Mouse (Mus musculus) left cerebral cortex, postnatal 36 days (tissue): ENCODE data around the gene Ints14. TPM values are rescaled to one million over a fixed set of nuclear protein-coding genes. Genes with fewer than 3 reads are reported as not detected.
A peak's percentile ranks its signal among the peaks of the same experiment; 100 is the strongest.
"Not testable (repeated sequence)": the region's sequence is repeated elsewhere in the genome, so short reads cannot be mapped to it uniquely, and the experiment has no call there.

Source experiments
- DNase-seq, 2 experiments: peaks; one replicate each; pipeline ENCODE4 v3.0.0; 2021 to 2022; ENCODE audit warnings: low spot score in 2 of 2, mixed read lengths in 1 of 2
- intact Hi-C: fragments of 180-260 bp; cut with DNase I; formaldehyde crosslinking; loops from one replicate; pipeline ENCODE4 v1.15.1; 2025
- total RNA-seq, 2 experiments: library from RNA; stranded (reverse); gene quantifications; 2 replicates each; pipeline ENCODE4 v1.2.3; 2021

The Ints14 gene
- total RNA-seq, 2 experiments from 2014 or later: 19.5 to 20.2 TPM

DNA sequence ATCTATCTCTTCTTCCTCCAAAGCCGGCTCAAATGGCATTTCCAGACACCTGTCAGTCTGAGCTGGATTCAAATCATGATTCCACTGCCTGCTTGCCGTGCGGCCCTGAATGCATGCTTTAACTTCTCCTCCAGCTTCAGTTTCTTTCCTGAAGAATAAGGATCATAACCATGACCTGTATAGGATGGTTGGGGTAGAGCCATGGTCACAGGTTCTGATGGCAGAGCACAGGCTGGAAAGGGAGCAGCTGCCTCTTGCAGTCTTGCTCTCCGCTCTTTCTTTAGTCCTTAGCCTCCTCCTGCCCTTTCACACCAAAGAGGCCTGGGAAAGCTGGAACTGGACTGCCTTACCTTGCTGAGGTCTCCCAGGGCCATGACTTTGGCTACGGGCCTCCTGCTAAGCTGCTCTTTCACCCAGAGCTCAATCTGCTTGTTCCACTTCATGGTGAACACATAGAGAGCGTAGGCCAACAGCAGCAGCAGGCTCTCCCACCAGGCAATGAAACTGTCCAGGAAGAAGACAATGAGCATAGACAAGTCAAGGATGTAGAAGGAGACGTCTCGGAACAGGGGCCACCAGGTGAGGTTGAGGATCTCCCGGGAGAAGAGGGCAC lies 13.1 kb upstream of the Ints14 start:
- intact Hi-C loops: no loop called here
- DNase-seq: no peak

DNA sequence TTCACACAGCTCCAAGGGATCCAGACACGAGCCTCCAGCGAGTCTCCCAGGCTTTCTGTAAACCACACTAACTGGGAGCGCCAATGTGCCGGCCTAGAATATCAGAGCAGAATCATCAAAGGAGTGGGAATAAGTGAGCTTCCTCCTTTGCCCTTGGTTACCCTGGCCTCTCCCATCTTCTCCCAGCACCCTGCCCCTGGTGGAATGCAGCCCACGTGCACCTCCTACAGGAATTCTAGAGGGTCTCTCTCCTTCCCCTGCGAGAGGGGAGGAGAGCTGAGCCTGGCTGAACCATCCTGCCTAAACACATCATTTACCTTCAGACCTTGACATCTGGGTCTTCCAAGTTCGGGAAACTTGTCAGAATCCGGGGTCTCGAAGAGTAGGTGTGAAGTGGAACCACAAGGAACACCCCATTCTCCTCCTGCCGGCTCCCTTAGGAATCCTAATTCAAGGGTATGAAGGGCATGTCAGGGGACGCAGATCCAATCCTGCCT lies 9.5 kb upstream of the Ints14 start, which contains the start of gene Slc24a1:
Slc24a1 (minus strand) TSS at position 447 of the 497 bp plus-strand sequence.
- no peak for DNase-seq
- intact Hi-C loops: loop anchor here (10.0 kb wide), 1 partner anchor 606 kb away; the partner anchor contains the start of gene Dis3l

DNA sequence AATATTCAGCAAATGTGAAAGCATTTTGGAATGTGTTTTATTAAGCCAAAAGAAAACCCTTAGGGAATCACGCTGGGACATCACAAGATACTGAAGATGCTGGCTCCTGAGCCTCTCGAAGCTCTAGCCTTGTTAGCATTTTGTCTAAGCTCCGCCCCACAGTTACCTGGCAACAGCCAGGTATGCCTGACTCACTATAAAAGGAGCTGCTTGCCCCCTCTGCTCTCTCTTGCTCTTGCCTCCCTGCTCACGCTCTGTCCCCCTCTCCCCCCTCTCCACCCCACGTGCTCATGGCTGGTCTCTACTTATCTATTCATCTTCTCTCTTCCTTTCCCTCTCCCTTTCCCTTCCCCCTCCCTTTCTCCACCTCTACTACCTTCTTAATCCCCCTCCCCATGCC lies 8.7 kb upstream of the Ints14 start:
- no peak for DNase-seq
- intact Hi-C loops: loop anchor here (10.0 kb wide), 1 partner anchor 607 kb away; the partner anchor contains the start of gene Dis3l

DNA sequence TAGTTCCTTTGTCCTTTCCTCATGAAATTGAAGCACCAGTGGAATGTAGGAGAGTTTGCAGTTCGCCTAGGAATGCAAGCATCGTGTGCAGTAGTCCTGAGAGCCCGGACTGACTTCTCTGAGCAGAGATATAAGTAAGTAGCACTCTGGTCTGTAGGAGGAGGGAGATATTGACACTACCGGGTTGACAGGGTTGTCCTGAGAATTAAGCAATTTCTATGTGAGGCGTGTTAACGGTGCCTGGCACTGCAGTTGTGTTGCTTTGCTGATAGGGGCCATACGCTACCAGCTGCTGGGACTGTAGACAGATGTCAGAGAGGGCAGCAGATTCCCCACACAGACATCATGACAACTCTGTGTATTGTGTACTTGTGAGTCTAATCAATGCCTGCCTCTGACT lies 7.5 kb upstream of the Ints14 start:
- intact Hi-C loops: loop anchor here (10.0 kb wide), 1 partner anchor 608 kb away; the partner anchor contains the start of gene Dis3l

DNA sequence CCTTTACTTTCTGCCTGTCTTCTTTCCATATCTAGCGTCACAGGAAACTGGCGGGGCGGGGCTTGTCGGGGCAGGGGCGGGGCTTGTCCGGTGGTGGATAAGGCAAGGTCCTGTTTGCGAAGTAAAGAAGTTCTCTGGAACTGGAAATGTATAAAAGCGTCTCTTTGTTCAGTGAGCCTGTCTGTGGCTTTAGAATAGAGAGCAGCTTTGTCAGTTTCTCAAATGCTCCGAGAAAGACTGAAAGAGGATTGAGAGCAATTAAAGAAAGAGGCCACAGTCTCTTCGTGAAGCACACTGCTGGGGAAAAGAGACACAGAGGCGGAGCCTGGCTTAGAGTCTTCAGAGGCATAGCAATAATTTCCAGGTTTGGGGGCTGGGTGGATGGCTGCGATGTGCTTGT lies 4.4 kb upstream of the Ints14 start:
- DNase-seq: no peak
- intact Hi-C loops: loop anchor here (10.0 kb wide), 1 partner anchor 612 kb away; the partner anchor contains the start of gene Dis3l

More for the DNA sequence above, 7.5 kb upstream of the Ints14 start:
- DNase-seq: no peak

DNA sequence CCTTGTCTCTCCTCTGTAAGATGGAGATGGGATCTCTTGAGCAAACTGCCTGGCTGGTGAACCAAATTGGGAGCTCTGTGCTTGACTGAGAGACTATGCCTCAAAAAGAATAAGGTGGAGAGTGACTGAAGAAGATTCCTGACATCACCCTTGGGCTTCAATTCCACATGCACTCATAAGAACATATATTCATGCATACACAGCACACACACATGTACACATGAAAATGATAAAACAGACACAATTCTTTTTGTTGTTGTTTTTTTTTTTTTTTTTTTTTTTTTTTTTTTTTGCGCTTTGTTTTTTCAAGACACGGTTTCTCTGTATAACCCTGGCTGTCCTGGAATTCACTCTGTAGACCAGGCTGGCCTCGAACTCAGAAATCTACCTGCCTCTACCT lies 3.4 kb upstream of the Ints14 start:
- intact Hi-C loops: loop anchor here (10.0 kb wide), 1 partner anchor 612 kb away; the partner anchor contains the start of gene Dis3l
- no peak for DNase-seq

DNA sequence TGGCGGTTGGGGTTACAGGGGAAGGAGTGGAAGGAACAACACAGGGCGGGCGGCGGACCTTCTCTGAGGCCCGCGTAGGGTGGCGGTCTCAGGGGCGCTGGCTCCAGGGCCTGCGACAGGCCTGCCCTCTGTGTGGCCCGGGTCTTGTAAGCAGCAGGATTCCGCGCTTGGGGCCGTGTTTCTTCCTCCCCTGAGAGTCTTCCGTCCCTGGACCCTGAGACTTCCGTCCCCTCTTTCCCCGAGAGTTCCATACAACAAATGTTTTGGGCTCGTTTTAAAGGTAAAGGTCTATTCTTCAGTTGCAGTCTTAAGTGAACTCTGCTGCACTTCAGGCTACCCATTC lies 244 bp downstream of the Ints14 start:
- no peak for DNase-seq
- intact Hi-C loops: loop anchor here (5.0 kb wide), 2 partner anchors 59 to 184 kb away; no protein-coding TSS in a partner anchor

DNA sequence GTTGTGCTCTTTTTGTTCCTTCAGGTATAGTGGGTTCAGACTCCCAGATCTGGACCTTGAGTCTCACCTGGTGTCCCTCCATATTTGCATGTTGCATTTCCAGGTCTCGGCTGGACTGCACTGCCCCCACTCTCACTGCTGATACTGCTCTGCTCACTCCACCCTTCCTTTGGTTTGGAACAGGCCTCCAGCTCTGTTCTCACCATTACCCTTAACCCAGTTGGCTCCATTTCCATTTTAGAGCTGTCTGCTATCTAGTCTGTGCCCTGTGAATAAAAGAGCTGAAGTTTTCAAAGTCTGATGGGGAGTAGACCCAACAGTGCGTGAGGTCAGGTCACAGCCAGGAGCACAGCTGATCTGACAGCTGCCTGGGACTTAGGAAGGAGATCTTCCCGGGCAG lies 19.8 kb downstream of the Ints14 start:
- intact Hi-C loops: no loop called here
- no peak for DNase-seq

DNA sequence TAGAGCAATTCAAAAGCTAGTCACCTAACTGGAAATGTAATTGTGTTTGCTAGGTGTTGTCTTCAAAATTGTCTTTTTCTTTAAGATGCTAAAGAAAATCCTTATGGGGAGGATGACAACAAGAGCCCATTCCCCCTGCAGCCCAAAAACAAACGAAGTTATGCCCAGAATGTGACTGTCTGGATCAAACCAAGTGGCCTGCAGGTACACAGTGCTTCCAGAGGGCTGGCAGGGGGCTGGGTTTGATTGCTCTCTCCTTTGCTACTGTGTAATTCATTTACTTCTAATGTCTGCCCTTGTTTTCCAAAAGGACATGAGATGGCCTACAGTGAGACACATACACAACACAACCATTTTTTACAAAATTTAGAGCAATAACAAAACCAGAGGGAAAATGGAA lies 21.2 kb downstream of the Ints14 start:
- intact Hi-C loops: no loop called here
- no peak for DNase-seq

DNA sequence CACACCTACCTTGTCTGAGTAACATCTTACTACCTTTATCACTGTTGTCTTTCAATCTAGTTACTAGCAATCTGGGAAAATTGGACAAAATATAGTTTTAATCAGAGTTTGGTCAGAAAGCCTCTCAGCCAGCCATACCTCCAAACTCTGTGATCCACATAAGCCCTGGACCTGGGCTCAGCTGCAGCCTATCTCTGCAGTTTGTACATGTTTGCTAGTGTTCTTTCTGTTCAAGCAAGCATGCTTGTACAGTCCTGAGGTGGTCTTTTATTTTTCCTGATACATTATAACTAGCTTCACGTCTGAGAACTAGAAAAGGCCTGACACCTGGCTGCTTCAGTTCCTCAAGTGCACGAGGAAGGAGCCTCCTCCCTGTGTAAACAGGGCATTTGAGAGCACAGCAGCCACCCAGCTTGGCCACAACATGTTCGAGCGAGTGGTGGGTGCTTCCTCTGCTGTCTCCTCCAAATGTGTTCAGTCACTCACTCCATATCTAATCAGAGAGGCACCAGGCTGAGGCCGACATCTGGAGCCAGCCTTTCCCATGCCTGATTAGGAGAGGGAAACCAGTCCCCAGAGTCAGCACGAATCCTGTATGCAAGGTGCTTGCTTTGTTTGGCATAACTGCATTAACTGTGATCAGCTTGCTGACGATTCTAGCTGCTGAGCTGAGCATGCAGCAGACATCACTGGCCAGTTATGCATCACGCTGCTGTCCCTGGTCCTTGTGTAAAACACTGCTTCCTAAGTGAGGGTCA lies 24.5 kb downstream of the Ints14 start:
- DNase-seq: no peak
- intact Hi-C loops: no loop called here

DNA sequence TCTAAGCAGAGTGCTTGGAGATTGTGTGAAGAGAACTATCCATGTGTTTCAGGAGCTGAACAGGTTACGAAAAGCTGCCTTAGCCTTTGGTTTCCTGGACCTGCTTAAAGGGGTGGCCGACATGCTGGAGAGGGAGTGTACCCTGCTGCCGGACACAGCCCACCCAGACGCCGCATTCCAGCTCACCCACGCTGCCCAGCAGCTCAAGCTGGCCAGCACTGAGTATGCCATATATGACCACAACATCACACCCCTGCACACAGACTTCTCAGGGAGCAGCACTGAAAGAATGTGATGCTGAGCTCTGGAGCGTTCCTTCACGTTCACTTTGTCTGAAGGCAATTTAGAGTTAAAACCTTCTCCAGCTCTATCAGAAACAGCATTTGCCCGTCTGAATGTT lies 25.1 kb downstream of the Ints14 start:
- DNase-seq: peak in 1 of 2 experiments; percentile 15
- intact Hi-C loops: no loop called here

DNA sequence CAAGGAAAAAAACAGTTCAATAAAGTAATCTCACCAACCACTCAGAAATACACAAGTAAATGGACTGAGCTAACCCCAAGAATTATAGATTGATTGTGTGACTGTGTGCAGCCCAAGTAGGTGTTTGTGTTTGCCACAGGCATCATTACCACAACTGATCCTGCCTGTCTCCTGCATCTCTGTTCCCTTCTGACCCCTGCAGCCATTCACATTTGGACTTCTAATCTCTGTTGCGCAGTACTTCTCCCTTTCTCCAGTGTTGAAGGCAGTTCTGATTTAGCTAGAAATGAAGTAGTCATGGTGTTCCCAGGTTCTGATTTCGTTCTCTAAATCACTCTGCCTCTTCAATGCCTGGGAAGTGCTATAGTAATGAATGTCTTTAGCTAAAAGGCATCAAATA lies 26.9 kb downstream of the Ints14 start:
- DNase-seq: no peak
- intact Hi-C loops: no loop called here

DNA sequence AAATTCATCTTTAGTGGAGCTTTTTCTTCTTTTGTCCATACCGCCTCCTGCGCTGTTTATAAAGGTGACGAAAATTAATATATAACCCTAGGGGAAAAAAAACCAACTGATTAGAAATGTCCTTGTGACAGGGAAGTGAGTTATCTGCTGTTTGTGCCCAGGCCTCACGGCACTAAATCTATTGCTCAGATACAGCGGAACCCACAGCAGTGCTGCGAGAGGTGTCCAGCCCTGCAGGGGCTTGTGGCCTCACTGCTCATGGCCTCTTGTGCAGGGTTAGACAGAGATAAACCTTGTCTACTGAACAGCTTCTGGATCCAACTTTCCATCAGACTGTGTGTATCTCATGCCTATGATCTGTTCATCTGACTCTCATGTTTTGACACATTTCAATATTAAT lies 27.7 kb downstream of the Ints14 start:
- DNase-seq: no peak
- intact Hi-C loops: no loop called here

DNA sequence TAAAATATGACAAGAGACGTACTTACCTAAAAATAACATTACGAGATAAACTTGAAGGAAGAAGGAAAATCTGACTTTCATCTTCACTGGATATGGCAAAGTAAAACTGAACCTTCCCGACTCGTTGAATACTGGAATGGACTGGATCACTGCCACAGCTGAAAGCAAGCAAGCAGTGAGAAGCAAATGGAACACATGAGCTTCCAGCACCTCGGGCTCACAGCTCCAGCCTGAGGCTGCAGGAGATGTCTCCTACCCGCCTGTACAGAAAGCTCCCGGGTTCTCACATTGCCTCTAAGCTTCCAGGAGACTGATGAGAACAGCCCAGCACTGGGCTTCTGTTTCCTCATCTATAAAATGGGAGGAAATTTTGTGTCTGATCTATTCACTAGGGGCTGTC lies 29.6 kb downstream of the Ints14 start:
- intact Hi-C loops: no loop called here
- no peak for DNase-seq

DNA sequence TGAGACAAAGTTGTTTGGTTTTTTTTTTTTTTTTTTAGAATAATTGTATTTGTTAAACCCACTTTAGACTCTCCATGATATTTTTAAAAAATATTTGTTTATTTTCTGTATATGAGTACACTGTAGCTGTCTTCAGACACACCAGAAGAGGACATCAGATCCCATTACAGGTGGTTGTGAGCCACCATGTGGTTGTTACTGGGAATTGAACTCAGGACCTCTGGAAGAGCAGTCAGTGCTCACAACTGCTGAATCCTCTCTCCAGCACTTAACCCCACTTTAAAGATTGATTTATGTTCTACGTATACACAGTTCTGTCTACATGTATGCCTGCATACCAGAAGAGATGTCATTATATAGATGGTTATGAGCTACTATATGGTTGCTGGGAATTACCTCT lies 34.8 kb downstream of the Ints14 start:
- DNase-seq: not testable (repeated sequence)

DNA sequence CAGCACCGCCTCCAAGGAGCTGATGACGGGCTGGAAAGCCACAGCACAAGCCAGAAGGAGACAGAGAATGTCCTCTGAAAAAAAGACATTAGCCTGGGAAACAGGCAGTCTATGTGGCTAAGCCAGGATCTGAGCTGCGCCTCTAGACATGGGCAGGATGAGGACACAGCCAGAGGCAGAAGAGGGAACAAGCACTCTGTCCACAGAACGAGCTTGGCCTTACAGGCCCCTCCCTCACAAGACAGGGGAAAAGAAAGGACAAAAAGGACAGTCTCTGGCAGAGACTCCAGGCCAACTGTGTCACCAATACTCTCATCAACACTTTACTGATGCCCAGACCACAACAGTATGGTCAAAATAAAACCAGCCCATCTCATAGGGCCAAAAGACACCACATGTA lies 40.8 kb downstream of the Ints14 start:
- no peak for DNase-seq
- intact Hi-C loops: no loop called here

More for the DNA sequence above, 34.8 kb downstream of the Ints14 start:
- intact Hi-C loops: not testable (repeated sequence)

DNA sequence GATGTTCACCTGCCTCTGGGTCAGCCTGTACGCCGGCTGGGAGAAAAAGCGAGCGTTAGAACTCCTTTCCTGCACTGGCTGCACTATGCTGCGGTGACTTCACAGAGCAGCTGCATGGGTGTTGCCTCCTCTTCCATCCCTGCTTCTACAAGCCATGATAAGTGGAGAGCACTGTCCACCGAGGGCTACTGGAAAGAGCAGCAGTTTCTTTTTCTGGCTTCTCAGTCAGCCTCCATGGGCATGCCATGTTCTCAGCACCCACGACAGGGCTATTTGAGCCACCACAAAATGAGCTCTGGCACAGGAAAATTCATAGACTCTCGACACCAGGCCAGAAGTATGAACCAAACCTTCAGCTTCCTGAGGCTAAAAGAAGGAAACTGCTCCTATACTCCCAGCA lies 45.0 kb downstream of the Ints14 start:
- DNase-seq: peak in 1 of 2 experiments; percentile 26
- intact Hi-C loops: no loop called here

DNA sequence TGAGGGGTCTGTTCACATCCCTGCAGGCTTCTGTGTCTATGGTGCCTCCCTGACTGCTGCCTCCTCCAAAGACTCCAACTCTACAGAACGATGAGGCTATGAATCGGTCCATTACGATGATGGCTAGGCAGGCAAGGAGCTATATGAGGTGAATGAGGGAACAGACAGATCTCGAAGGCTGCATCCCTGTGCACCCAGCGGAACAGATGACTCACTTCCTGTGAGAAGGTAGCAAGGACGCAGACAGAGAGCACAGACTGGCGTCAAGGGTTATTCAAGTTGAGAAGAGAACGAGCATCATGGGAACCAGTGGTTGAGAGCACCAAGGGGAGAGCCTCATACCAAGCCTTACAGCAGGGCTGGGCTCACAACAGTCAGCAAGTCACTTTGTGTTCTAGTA lies 49.9 kb downstream of the Ints14 start:
- intact Hi-C loops: no loop called here
- no peak for DNase-seq

DNA sequence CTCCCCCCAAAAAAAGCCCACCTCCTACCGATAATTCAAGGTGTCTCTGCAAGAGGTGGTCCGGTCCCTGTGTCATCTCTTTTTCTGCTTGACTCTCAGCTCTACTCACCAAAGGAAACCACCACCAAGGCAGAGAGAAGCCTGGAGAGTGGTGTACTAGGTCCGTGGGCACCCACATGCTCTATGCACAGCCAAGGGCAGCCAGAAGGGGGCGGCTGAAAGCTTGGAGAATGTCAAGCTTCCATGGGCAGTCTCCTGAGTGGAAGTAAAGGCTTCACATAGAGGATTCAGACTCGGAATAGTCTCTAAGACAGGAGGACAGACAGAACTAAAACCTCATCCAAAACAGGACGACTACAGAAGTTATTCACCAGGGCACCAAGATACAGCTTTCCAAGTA lies 50.6 kb downstream of the Ints14 start:
- intact Hi-C loops: no loop called here
- DNase-seq: no peak

DNA sequence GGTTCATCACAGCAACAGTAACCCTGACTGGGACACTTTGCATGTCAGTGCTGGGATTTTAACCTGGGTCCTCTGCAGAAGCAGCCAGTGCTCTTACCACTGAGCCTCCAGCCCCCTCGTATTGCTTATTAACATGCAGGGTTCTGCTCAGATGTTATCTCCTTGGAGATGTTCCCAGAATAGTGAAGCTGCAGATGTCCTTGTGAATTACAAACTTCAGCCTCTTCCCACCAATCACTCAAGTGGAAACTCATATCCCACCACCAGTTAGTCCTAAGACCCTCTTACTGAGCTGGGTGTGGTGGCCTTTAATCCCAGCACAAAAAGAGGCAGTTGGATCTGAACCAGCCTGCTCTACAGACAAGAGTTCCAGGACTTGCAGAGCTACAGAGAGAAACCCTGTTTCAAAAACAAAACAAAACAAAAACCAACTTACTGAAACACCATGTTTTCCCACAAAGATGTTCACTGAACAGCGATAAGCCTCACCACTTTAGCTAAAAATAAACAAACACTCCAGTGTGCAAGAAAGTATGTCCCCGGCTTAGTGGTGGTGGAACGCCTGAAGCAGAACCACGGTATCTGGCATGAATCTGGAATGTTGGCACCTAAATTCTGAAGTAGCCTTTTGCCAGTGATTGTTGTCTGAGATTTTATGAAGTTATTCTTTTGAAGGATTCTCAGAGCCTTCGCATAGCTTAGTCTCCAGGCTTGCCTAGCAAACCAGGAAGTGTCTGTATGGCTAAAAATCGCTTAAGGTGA lies 54.9 kb downstream of the Ints14 start:
- no peak for DNase-seq
- intact Hi-C loops: no loop called here
